Mouse (Mus musculus): ENCODE data around the gene Tent5c. TPM values are rescaled to one million over a fixed set of nuclear protein-coding genes. Genes with fewer than 3 reads are reported as not detected.

Gene Tent5c
- 10 to 100 TPM; 24.2 to 25.7 TPM for total RNA-seq (2021)
- long read RNA-seq, experiment 1, partial matches to known transcripts: 0 of 3 reads
- long read RNA-seq, experiment 1, other reads (novel, unspliced or antisense): 3 of 3 reads
- long read RNA-seq, experiment 2, partial matches to known transcripts: 0 of 5 reads
- long read RNA-seq, experiment 2, other reads (novel, unspliced or antisense): 5 of 5 reads

- DNase-seq: peak; percentile 97 to 98
Observed at GRCm38 (mm10) chr3:100489133-100490009, at the start of gene Tent5c. Tent5c (minus strand) TSS chr3:100489324.

DNA sequence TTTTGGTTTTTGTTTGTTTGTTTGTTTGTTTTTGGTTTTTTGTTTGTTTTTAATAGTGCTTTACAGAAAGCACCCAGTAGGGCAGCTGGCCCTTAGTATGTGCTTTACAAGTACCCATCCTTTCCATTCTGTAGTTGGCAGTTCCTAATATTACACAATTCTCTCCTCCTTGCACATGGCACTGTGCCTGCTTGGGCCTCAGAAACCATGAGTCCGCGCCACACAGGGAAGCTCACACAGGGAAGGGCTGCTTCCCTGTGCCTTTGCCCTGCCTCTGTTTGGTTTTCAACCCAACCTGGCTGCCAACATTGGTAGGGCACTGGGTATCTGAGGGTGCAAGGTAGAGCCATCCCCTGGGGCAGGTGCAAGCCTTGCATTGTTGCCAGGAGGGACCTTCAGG, 47.6 kb upstream of the Tent5c start:
- DNase-seq: no peak

GRCm38 (mm10) chr3:100535902-100536301, 46.8 kb upstream of the Tent5c start:
- DNase-seq: no peak

DNA sequence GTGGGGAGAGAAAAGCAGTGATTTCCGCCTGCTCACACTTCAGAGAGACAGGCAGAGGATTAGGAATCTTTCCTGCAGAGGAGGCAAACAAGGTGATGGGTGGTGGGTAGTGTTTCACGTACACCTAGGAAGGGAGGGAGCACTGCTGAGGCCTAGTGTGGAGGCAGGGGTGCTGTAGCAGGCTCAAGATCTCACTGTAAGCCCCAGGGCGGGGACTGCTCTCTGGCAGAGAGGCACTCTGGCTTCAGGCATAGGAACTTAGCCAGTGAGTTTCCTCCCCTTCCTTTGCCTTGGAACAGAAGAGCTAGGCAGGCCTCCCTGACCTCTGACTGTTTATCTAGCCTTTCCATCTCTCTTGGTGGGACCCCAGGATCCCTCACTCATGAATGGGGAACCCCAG, 46.2 kb upstream of the Tent5c start:
- no peak for DNase-seq

GRCm38 (mm10) chr3:100534394-100534793, 45.3 kb upstream of the Tent5c start:
- no peak for DNase-seq

GRCm38 (mm10) chr3:100533429-100533828, 44.3 kb upstream of the Tent5c start:
- DNase-seq: no peak

- peak in 1 of 2 experiments; percentile 13 for DNase-seq
Observed at GRCm38 (mm10) chr3:100530919-100531318, 41.8 kb upstream of the Tent5c start.

GRCm38 (mm10) chr3:100530244-100530788, 41.2 kb upstream of the Tent5c start:
- no peak for DNase-seq

GRCm38 (mm10) chr3:100522671-100523070, 33.5 kb upstream of the Tent5c start:
- no peak for DNase-seq

DNA sequence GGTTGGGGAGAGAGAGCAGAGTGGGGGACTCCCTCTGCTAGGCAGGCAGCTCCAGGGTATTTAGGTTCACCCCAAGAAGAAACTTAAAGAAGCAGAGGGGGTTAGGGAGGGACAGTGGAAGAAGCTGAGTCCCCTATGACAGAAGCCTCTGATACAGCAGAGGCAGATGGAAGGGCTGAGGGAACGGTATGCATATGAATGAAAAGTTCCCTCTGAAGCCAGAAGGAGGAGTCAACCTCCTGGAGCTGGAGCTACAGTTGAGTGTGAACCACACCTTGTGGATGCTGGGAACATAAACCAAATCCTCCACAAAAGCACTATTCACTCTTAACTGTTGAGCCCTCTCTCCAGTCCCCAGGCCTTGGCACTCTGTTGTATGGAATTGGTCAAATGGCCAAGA, 32.5 kb upstream of the Tent5c start:
- no peak for DNase-seq

- no peak for DNase-seq
Observed at GRCm38 (mm10) chr3:100515754-100516141, 26.6 kb upstream of the Tent5c start.

DNA sequence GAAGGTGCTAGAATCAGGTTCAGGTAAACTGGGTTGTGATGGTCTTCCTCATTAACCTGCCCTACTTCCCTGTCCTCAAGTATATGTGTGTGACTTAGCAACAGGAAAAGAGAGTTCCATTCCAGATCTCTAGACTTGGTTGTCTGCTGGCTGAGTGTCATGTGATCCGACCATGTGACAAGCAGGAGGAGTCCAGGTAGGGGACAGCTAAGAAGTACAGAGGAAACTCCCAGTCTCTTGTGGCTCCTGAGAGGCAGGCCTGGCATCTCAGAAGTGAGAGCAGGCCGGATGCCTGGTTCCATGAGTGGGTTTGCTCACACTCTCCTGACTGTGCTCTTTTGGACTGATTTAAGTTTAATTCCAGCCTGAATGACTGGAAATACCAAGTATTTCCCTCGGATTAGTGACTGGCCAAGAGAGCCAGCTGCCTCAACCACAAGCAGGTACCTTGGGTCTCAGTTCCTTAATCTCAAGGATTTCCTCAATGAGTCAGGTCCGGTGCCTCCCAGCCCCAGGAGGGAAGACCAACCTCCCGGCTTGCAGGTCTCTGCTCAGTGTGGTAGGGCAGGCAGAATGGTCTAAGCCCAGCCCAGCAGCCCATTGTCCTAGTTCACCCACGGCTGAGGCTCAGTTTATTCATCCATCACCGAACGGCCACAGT, 26.1 kb upstream of the Tent5c start:
- DNase-seq: no peak

DNA sequence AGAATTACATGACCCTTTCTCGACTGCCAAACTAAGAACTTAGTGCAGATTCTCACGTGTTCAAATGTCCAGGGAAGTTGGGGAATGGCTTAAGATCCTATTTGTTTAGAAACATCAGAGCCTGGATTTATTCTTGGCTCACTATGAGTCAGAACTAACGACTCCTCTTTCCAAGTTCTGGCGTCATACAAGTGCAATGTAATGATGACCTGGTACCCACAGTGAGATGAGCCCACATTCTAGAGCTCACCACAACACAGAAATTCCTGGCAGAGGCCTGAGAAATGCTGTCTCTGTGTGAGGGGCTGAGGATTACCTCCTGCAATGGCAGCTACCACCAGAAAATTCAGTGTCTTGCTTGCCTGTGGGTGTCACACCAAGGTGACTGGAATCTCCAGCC, 18.1 kb upstream of the Tent5c start:
- DNase-seq: no peak

- no peak for DNase-seq
Observed at GRCm38 (mm10) chr3:100506715-100507114, 17.6 kb upstream of the Tent5c start.

GRCm38 (mm10) chr3:100503882-100504281, 14.8 kb upstream of the Tent5c start:
- no peak for DNase-seq

DNA sequence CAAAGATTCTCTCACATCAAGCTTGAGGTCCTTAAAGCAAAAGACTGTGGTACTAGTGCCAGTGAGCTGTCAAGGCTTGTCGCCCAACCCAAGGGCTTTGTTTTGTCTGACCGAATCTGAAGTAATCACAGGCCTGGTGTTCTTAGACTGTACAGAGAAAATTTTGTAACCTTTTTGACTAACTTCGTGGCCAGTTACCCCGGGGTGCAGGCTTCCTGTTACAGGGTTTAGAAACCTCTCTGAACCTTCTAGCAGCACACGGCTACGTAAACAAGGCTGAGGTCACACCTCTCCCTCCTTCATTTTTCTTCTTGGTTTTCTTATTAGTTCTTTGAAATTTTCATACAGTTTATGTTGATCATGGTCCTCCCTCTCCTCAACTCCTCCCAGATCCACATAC, 13.4 kb upstream of the Tent5c start:
- no peak for DNase-seq

DNA sequence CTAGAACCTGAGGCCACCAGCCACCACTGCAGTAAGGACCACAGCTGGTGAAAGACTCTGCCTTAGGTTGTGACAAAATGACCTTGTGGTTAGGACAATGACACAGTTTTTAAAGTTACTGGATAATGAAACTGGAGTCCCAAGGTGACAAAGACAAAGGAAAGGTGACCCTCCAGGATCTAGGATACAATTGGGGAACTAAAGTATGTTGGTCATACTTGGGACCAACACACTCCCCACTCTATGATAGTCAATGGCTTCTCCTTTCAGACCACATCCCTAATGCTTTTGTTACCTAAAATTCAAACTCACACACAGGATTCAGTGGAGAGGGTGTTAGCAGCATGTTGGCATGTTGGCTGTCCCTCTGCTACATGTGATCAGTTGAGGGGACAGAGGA, 12.8 kb upstream of the Tent5c start:
- DNase-seq: no peak

DNA sequence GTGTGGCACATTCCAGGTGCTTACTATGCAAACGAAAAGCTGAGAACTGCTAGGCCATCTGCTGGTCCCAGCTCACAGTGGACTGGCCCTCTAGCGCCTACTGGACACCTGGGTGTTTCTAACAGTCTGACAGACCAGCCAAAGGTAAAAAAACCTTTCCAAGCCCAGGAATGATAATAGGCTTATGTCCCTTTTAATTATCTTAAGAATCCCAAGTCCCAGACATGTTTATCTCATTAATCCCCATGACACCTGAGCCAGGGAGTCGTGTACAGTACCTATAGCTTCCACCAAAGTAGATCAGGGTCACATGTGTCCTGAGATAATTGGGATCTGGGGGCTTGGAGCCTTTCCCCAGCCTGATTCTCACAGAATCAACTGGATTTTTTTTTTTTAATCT, 7.0 kb upstream of the Tent5c start:
- no peak for DNase-seq

- no peak for DNase-seq
Observed at GRCm38 (mm10) chr3:100495456-100495855, 6.3 kb upstream of the Tent5c start.

- no peak for DNase-seq
Observed at GRCm38 (mm10) chr3:100494912-100495311, 5.8 kb upstream of the Tent5c start.

GRCm38 (mm10) chr3:100490010-100490300, 831 bp upstream of the Tent5c start:
- DNase-seq: no peak

- peak; percentile 77 to 85 for DNase-seq
Observed at GRCm38 (mm10) chr3:100488251-100489132, 632 bp downstream of the Tent5c start.
